Mouse (Mus musculus) fat pad, adult 2 months (tissue): ENCODE results near the gene Hmgn2.
"Not testable (repeated sequence)": the region's sequence is repeated elsewhere in the genome, so short reads cannot be mapped to it uniquely, and the experiment has no call there.

Experiments
- DNase-seq: peaks from one replicate; pipeline ENCODE4 v3.0.0-alpha.2; 2011; ENCODE audit warnings: low read depth, low spot score; ENCODE audit errors: extremely low read depth

The Hmgn2 gene

GRCm38 (mm10) chr4:133928576-133929277 is 39.7 kb downstream of the Hmgn2 start:
- DNase-seq, result no peak

- DNase-seq, result no peak
These were observed 43.2 kb downstream of the Hmgn2 start for GRCm38 (mm10) chr4:133925204-133925603.

DNA sequence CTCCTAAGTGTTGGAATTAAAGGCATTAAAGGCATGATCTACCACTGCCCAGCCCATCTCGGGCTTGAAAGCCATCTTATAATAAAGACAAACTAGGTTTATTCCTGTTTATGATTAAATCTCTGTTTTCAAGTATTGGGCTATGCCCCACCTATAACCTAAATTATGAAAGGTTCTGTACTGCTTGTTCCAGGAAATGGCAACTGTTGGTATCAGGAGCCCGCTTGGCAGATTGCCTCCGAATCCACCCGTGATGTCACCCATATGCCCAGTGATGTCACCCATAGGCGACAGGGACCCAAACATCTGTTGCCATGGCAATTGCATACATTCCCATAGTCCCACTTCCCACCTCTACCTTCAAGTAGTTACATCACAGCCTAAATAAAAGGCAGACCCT is 44.7 kb downstream of the Hmgn2 start:
- DNase-seq, result no peak

- not testable (repeated sequence) for DNase-seq
These were observed 50.2 kb downstream of the Hmgn2 start for GRCm38 (mm10) chr4:133918093-133918825.
